10 mouse cellular contexts compared by ENCODE assay signal in genomic region chr2:38403231-38403630, GRCm38 (mm10).
A peak's percentile ranks its signal among the peaks of the same experiment; 100 is the strongest.
DNase-seq lines count a peak whose midpoint lies in the region; ATAC-seq and TF ChIP-seq lines count a peak whose summit lies in the region.
"Had no signal": no experiment of that assay in that cellular context is flagged by ENCODE, and none has a peak within 500 bp of the region (broad histone marks: within the 10 kb centered on the region; RNA-seq: fewer than 3 reads in every experiment).

No protein-coding gene starts in this region.

- TF ChIP-seq CTCF in midbrain, postnatal 0 days (IDR thresholded peaks at IDR 0.05): no peak

- H3K36me3 ChIP-seq in midbrain, postnatal 0 days (ENCODE audit: insufficient read depth, low read length): no peaks in the 10 kb centered on the region
- H3K36me3 ChIP-seq in midbrain, embryonic 14.5 days (ENCODE audit: control insufficient read depth, insufficient read depth, low read length): no peaks in the 10 kb centered on the region
- no peaks in the 10 kb centered on the region for H3K36me3 ChIP-seq in hindbrain, embryonic 12.5 days

- H3K4me2 ChIP-seq in midbrain, postnatal 0 days (ENCODE audit: low read depth, low read length, poor library complexity, severe bottlenecking): no peak overlapping the region
- no peak overlapping the region for H3K4me2 ChIP-seq in midbrain, embryonic 14.5 days (ENCODE audit: low read length)
- no peak overlapping the region for H3K4me2 ChIP-seq in hindbrain, embryonic 12.5 days (replicated peaks)

- intact Hi-C loops in left cerebral cortex, postnatal 36 days (cut with DNase I): no loop called here

- DNase-seq in midbrain, postnatal 0 days (ENCODE audit: low spot score): no peak
- DNase-seq in midbrain, embryonic 14.5 days: no peak
- peak; percentile 63 to 80 for DNase-seq in layer of hippocampus, adult 18-20 months (ENCODE audit: low spot score in 2 of 2)
- DNase-seq in left cerebral cortex, postnatal 36 days (ENCODE audit: low spot score in 2 of 2): peak; percentile 81 to 83
- DNase-seq in lung, postnatal 10 days: no peak
- no peak for DNase-seq in adrenal gland, adult 8-10 months
- DNase-seq: heart, postnatal 36 days; kidney, adult 9 months had no signal

- no peaks in the 10 kb centered on the region for H3K4me1 ChIP-seq in midbrain, postnatal 0 days (ENCODE audit: insufficient read depth, low read length)
- H3K4me1 ChIP-seq in midbrain, embryonic 14.5 days (ENCODE audit: control insufficient read depth, insufficient read depth, low read length): peaks cover 7% of the 10 kb centered on the region; the same call in 1 of the 2 replicates
- peaks cover 7% of the 10 kb centered on the region for H3K4me1 ChIP-seq in hindbrain, embryonic 12.5 days

- no peaks in the 10 kb centered on the region for H3K9me3 ChIP-seq in midbrain, postnatal 0 days (ENCODE audit: low read length)
- H3K9me3 ChIP-seq in midbrain, embryonic 14.5 days (ENCODE audit: control insufficient read depth, low read length): no peaks in the 10 kb centered on the region
- H3K9me3 ChIP-seq in hindbrain, embryonic 12.5 days (replicated peaks): no peaks in the 10 kb centered on the region

- no peak overlapping the region for H3K9ac ChIP-seq in midbrain, postnatal 0 days (replicated peaks; ENCODE audit: low read length, poor library complexity, severe bottlenecking)
- H3K9ac ChIP-seq in midbrain, embryonic 14.5 days (replicated peaks; ENCODE audit: low read length): no peak overlapping the region
- no peak overlapping the region for H3K9ac ChIP-seq in hindbrain, embryonic 12.5 days

- H3K4me3 ChIP-seq in midbrain, postnatal 0 days (ENCODE audit: low read depth, low read length): no peak overlapping the region
- H3K4me3 ChIP-seq in midbrain, embryonic 14.5 days (replicated peaks; ENCODE audit: low read depth, low read length): no peak overlapping the region
- no peak overlapping the region for H3K4me3 ChIP-seq in hindbrain, embryonic 12.5 days

- 0 out of 2 replicates have a peak overlapping the region, but pooled peaks have one; percentile 3 for H3K27ac ChIP-seq in midbrain, postnatal 0 days (ENCODE audit: low read depth, low read length)
- H3K27ac ChIP-seq in midbrain, embryonic 14.5 days (replicated peaks; ENCODE audit: low read depth, low read length): no peak overlapping the region
- H3K27ac ChIP-seq in hindbrain, embryonic 12.5 days: no peak overlapping the region
- H3K27ac ChIP-seq: macrophage had no signal

- no peak for ATAC-seq in midbrain, postnatal 0 days (ENCODE audit: low FRiP score)
- ATAC-seq in midbrain, embryonic 14.5 days (ENCODE audit: low FRiP score, low TSS enrichment): no peak
- no peak for ATAC-seq in hindbrain, embryonic 12.5 days (ENCODE audit: low FRiP score)

- H3K27me3 ChIP-seq in midbrain, postnatal 0 days (ENCODE audit: insufficient read depth, low read length): no peaks in the 10 kb centered on the region
- no peaks in the 10 kb centered on the region for H3K27me3 ChIP-seq in midbrain, embryonic 14.5 days (ENCODE audit: control insufficient read depth, insufficient read depth, low read length)
- no peaks in the 10 kb centered on the region for H3K27me3 ChIP-seq in hindbrain, embryonic 12.5 days

- 64% methylated on average over 12 of the region's 12 CpGs for WGBS in midbrain, postnatal 0 days
- WGBS in midbrain, embryonic 14.5 days: 80% methylated on average over 12 of the region's 12 CpGs
- WGBS in hindbrain, embryonic 12.5 days: 80% methylated on average over 12 of the region's 12 CpGs

Comparison
In these comparisons a context has a peak if more than half of its experiments do, and no peak if none do; other contexts are left out.
1. DNase-seq: peak in layer of hippocampus, adult 18-20 months (2 of 2) and left cerebral cortex, postnatal 36 days (2 of 2); none in midbrain, postnatal 0 days (single experiment), midbrain, embryonic 14.5 days (single experiment), lung, postnatal 10 days (single experiment) and adrenal gland, adult 8-10 months (single experiment).